Mouse (Mus musculus): Measurements from ENCODE around the gene Tnks1bp1.
A peak's percentile ranks its signal among the peaks of the same experiment; 100 is the strongest.

Tnks1bp1 gene

DNA sequence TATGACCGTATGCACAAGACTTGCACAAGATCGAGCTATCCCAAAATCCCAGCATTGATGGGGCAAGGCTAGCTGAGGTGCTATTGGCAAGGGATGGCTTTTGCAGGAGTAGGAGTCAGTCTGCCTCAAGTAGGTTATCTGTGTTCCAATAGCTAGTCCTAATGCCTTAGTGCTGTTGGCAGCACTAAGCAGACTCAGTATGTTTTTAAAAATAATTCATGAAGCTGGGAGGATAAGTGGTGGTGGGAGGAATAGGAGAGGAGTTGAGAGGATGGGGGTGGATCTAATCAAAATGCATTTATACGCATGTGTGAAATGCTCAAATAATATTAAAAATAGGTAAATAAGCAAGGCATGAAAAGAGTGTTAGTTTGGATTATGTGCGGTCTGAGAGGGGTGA, 43.5 kb downstream of the Tnks1bp1 start:
- DNase-seq (ENCODE audit: low spot score in 2 of 2) = no peak

DNA sequence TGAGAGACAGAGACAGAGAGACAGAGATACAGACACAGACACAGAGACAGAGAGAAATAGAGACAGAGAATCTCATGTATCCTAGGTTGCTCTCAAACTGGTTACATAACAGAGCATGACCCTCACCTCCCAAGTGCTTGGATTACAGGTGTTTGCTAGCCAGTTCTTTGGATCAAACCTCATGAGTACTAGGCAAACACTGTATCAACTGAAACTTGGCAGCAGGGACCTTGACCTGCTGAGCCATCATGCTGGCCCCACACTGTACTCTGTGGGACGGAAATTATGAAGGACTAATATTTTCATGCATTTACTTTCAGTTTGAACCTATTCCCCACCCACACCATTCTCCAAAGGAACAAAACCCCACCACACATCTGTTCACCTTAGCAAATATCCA, 45.6 kb downstream of the Tnks1bp1 start:
- no peak for DNase-seq (ENCODE audit: low spot score in 2 of 2)

DNA sequence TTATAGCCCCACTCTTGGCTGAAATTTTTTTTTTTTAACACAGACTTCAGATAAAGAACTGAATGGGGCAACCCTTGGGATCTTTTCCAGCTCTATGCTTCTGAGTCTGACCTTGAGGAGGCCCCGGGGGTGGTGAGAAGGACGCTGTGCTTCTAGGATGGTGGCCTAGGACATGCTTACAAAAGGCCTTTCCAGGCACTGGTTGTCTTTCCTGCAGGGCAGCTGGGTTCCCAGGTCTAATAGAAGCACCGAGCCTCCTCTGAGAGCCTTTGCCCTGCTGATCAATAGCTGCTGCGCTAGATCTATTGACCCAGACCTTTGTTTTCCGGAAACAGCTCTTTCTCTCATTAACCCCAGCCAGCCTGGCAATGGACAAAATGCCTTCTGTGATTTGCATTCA, 48.1 kb downstream of the Tnks1bp1 start:
- DNase-seq (ENCODE audit: low spot score in 2 of 2) = no peak

DNA sequence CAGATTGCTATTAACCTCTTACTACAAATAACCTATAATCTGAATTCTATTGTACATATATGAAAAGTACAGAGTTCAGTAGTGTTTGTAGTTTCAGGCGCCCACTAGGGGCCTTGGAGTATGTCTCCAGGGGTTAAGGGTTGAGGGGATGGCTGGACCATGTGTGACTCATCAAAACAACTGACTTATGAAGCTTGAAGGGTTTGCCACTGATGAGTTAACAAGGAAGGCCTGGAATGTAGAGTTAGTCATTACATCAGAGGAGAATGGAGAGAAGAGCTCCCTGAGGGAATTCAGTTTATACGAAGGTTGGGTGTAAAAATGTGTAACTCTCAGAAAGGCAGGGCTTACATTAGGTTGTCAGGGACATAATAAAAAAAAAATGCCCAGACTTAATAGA, 50.2 kb downstream of the Tnks1bp1 start:
- DNase-seq (ENCODE audit: low spot score in 2 of 2) = no peak

DNA sequence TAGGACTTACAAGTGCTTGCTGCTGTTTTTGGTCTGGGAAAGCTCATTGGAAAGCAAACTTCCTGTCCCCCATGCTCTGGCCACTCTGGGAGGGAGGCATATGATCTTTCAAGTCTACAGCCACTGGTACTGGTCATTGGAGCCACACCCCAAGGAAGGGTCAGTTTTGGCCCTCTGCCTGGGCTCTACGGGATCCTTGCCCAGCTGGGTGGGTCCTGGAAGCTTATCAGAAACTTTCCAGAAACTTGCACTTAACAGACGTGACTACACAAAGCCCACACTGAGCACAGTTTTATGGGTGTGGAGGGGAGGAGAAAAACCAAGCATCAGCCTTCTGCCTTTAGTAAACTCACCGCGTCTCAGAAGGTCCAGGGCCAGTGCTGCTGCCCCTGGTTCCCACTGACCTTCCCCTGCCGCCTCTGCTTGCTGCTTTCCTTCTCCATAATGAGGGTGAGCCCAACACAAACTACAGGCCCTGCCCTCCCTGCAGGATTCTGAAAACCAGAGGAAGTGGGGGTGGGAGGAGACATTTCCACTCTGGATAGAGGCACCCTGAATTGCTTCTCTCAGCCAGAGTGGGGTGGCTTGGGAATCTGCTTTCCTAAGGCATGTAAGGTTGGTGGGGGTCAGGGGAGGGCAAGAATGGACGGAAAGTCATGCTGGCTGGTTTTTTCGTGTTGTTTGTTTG, 51.1 kb downstream of the Tnks1bp1 start:
- DNase-seq (ENCODE audit: low spot score in 2 of 2) = peak in 1 of 2 experiments; percentile 35

DNA sequence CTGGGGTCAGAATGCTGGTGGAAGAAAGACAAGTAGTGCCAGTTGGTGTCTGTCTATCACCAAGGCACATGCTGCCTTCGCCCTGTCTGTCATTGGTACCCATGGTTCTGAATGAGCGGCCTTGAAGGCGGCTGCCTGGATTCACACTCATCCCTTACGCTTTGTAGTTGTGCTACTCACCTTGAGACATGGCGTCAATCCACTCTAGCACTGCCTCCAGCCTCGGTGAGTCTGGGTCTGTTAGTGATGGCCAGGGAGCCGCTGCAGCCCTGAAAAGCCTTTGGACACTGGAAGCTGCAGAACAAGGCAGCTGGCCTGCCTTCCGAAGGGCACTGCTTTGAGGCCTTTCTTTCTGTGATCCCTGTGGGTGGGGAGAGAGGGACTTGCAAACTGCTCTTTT, 55.4 kb downstream of the Tnks1bp1 start:
- DNase-seq (ENCODE audit: low spot score in 2 of 2) = no peak

DNA sequence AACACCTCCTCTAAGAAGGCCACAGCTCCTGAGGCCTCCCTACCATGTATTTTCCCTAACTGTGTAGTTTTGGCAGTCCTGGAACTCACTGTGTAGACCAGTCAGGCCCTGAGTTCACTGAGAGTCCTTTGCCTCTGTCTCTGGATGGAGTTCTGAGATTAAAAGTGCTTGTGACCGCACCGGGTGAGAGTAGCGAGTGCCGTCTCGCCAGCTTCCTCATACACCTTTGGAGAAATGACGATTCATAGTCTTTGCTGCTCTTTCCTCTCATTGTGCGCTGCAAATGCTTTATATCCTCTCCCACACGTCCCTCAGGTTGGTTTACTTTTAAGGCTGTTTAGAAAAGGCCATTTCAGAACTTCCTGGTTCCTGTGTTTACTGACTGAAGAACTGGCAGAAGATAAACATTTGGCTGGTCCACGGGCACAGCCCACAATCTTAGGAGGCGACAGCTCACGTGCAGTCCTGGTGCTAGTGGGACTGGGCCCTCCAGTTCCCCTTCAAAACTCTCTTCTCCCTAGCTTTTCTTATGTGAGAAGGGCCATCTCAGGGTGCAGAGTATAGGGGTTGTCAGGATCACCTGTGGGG, 57.7 kb downstream of the Tnks1bp1 start:
- no peak for DNase-seq (ENCODE audit: low spot score in 2 of 2)

DNA sequence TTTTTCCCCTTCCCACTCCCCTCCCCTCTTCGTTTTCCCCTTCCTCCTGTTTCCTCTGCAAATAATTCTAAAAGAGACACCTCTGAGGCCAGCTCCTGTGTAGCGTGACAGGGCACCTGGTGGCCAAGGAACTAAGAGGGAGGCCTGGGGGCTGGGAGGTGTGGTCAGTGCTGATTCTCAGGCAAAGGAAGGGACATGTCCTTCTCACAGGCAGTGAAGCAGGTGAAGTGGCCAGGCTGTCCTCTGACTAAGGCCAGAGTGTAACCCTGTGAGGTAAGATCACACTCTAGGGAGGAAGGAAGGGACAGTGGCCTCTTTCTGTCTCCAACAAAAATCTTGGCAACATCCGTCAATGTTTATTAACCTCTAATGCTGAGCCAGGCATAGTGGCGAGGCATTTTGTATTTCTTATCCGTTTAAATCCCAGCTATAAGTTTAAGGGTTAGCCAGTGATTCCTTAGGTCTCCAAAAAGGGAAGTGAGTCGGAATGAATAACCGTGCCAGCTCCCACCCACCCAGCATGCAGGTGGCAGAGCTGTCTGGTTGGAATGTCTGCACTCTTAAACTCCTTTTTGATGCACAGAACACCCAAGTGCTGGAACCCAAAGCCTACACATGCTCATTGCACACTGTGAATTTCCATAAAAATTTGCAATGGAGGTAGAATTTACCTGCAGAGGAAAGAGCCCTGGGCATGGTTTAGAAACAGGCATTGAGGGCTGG, 58.4 kb downstream of the Tnks1bp1 start:
- DNase-seq (ENCODE audit: low spot score in 2 of 2) = no peak

DNA sequence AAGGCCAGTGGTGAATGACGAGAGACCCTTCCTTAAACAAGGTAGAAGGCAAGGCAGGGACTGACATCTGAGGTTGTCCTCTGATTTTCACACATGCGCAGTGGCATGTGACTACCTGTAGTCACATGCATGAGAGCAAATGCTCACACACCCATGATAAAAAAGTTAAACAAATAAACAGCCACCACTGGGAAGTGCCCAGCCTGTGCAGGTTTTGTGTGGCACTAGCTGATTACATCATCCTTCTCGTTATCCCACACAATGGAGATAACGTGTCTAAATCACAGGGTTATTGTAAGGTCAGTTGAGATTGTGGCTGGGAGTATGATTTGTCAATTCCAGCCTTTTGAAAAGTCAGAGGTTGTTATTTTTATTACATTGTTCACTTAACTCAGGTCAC, 59.1 kb downstream of the Tnks1bp1 start:
- DNase-seq (ENCODE audit: low spot score in 2 of 2) = no peak

DNA sequence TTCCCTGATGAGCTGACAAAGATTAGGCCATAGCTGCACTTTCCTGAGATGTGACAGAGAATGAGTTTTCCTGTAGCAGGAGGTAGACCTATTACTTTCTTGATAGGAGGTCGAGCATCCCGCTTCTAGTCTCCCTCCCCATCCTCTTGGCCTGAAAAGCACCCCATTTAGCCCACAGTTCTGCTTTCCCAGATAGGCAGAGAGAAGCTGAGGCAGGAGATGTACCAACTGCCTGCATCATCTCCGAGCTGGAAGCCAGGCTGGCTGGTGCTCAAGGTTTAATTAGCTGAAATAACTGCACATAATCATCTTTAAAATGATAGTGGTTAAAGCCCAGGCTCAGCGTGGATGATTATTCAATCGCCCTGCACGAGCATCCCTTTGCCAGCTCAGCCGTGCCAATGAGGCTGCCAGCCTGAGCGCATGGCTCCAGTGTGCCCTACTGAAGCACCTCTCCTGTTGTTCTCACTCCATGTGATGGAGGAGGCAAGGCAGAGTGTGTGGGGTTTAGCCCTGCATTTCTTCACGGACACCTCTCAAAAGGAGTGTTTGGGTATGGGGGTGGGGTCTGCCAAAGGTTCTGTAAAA, 62.6 kb downstream of the Tnks1bp1 start:
- DNase-seq (ENCODE audit: low spot score in 2 of 2) = no peak
